Mouse (Mus musculus): ENCODE measurements around the gene Snrk. TPM values are rescaled to one million over a fixed set of nuclear protein-coding genes. Genes with fewer than 3 reads are reported as not detected.
A peak's percentile ranks its signal among the peaks of the same experiment; 100 is the strongest.

Gene Snrk
- polyA plus RNA-seq (2011; ENCODE audit: insufficient read length, low read depth, missing spikeins), result 48.8 and 51.2 TPM in 2 replicates

DNA sequence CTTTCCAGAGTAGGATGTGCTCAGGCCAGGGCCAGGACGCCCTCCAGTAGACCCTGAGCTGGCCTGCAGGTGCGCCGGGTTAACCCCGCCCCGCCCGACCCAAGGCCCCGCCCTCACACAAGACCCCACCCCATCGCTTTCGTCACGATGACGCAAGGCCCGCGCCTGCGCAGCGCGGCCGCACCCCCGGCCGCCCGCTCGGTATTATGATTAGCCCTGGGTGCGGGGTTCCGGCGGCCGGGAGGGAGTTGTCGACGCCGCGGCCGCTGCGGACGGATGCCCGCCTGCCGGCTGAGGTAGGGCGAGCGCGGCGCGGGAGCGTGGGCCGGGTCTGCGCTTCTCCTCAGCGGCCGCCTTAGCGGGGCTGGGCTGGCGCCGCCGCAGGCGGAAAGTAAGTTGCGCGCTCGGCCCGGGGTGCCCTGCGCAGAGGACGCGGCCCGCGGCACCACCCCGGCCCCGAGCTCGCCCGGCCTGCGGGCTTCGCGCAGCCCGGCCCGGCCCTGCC, at the start of gene Snrk:
TSS of gene Snrk (plus strand) at position 155 of the 505 bp plus-strand sequence.
- TF ChIP-seq CTCF (IDR thresholded peaks at IDR 0.05; ENCODE audit: borderline replicate concordance, insufficient read depth, low read length) (no peak), POLR2A (IDR thresholded peaks at IDR 0.05; ENCODE audit: low read depth, low read length) (peak; percentile 82)
- Histone ChIP-seq H3K27ac (ENCODE audit: insufficient read depth, low read length) (peak within 1 kb of the TSS; percentile 45; the same call in 1 of the 2 replicates), H3K4me1 (ENCODE audit: control insufficient read depth, insufficient read depth, low read length) (no peaks in the 10 kb centered on the region; the same call in 1 of the 2 replicates), H3K4me3 (ENCODE audit: insufficient read depth, low read length) (peak within 1 kb of the TSS; percentile 93)

DNA sequence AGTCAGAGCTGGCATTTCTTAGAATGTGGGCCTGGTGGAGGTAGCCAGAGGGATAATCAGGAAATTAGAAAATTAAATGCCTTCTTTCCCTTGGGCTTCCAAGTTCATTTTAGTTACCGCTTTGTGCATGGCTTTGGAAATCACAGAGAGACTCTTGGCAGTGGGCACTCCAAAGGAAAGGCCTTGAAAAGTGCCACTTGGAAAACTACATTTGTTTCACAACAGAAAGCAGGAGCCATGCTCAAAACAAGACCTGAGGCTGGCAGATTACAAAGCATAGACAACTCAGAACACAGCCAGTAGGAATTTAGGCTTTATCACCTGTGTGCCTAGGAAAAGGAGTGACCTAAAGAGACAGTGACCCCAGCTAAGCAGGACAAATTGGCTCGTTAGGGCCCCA, 49.4 kb upstream of the Snrk start:
- Histone ChIP-seq H3K4me1 (ENCODE audit: control insufficient read depth, insufficient read depth, low read length) (no peaks in the 10 kb centered on the region), H3K27ac (ENCODE audit: insufficient read depth, low read length) (no peak overlapping the region), H3K4me3 (ENCODE audit: insufficient read depth, low read length) (no peak overlapping the region)
- TF ChIP-seq POLR2A (IDR thresholded peaks at IDR 0.05; ENCODE audit: low read depth, low read length) (no peak), CTCF (IDR thresholded peaks at IDR 0.05; ENCODE audit: borderline replicate concordance, insufficient read depth, low read length) (no peak)

DNA sequence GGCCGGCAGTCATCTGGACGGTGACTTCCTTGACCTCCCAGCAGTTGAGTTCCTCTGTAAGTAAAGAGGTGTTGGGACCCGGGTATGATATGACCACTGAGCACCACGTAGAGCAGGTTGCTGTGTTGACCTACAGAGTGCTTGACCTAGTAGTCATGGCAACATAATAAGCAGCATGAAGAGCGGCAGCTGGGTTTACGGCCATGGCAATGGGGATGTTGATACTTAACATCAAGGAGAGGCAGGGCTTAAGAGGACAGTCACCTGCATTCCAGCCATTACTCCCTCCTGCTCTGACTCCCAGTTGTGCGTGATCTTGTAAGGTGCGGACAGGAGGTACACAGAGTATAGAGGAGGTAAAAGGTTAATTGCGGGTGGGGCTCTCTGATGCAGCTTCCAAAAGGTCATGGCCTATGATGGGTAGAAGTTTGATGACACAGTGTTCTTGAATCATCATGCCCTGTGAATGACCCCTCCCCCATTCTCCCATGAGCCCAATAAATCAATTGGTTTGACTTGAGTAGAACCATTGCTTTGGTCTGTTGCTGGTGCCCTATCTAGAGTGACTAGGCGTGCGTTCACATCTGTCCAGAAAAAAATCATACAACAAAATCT, 47.4 kb upstream of the Snrk start:
- no peak overlapping the region for H3K27ac ChIP-seq (ENCODE audit: insufficient read depth, low read length)
- no peak overlapping the region for H3K4me3 ChIP-seq (ENCODE audit: insufficient read depth, low read length)
- TF ChIP-seq CTCF (IDR thresholded peaks at IDR 0.05; ENCODE audit: borderline replicate concordance, insufficient read depth, low read length), result no peak
- TF ChIP-seq POLR2A (IDR thresholded peaks at IDR 0.05; ENCODE audit: low read depth, low read length), result no peak
- no peaks in the 10 kb centered on the region for H3K4me1 ChIP-seq (ENCODE audit: control insufficient read depth, insufficient read depth, low read length)

DNA sequence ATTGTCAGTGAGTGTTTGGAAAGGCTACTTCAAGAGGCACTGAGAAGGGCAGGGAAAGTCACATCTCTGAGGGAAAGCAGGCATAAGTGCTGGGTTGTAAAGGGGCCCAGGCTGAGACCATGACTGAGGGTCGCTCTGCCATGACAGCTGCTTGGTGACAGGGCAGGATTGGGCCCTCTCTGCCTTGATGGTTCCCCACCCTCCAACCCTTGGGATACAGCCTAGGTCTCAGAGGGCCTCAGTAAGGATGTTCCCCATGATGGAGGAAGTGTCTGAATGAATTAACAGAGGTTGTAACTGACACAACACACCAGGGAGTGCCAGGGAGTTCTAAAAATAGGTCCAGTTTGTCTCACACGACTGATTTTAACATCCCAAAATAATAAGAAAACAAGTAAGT, 43.1 kb upstream of the Snrk start:
- no peak overlapping the region for H3K4me3 ChIP-seq (ENCODE audit: insufficient read depth, low read length)
- H3K27ac ChIP-seq (ENCODE audit: insufficient read depth, low read length), result no peak overlapping the region
- TF ChIP-seq CTCF (IDR thresholded peaks at IDR 0.05; ENCODE audit: borderline replicate concordance, insufficient read depth, low read length), result no peak
- TF ChIP-seq POLR2A (IDR thresholded peaks at IDR 0.05; ENCODE audit: low read depth, low read length), result no peak
- no peaks in the 10 kb centered on the region for H3K4me1 ChIP-seq (ENCODE audit: control insufficient read depth, insufficient read depth, low read length)

DNA sequence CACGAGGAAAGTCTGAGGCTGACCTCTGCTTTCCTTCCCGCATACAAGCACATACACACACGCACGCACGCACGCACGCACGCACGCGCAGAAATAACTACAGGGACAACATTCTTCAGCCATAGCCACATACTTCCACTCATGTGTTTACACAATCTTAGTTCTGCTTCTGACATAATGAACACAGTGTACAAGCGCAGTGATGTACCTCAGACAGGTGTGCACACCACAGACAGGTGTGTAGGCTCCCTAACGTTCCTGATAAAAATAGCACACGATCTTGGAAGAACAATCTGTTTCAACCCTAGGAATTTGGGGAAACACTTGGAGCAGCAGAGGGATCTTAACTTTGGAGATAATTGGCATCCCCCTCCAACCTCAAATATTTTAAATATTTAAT, 42.5 kb upstream of the Snrk start:
- no peak for TF ChIP-seq CTCF (IDR thresholded peaks at IDR 0.05; ENCODE audit: borderline replicate concordance, insufficient read depth, low read length)
- no peak for TF ChIP-seq POLR2A (IDR thresholded peaks at IDR 0.05; ENCODE audit: low read depth, low read length)
- no peak overlapping the region for H3K27ac ChIP-seq (ENCODE audit: insufficient read depth, low read length)
- no peaks in the 10 kb centered on the region for H3K4me1 ChIP-seq (ENCODE audit: control insufficient read depth, insufficient read depth, low read length)
- H3K4me3 ChIP-seq (ENCODE audit: insufficient read depth, low read length), result no peak overlapping the region

DNA sequence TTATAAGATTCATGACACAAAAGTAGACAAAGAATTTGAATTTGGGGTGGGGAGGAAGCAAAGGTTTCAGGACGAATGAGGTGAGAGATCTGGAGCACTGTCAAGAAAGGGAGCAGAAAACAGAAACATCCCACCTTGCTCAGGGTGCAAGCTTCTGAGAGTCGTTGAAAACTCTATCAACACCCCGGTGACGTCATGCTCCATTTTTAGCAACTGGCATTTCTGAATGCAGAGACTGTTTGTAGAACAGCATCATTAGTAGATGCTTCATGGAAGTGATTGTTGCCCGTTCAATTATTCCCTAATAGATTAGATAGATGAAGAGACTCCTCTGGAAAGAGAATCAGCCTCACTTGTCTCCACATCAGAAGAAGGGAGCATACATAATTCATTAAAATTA, 38.6 kb upstream of the Snrk start:
- Histone ChIP-seq H3K4me1 (ENCODE audit: control insufficient read depth, insufficient read depth, low read length) (no peaks in the 10 kb centered on the region), H3K27ac (ENCODE audit: insufficient read depth, low read length) (no peak overlapping the region), H3K4me3 (ENCODE audit: insufficient read depth, low read length) (no peak overlapping the region)
- TF ChIP-seq POLR2A (IDR thresholded peaks at IDR 0.05; ENCODE audit: low read depth, low read length) (no peak), CTCF (IDR thresholded peaks at IDR 0.05; ENCODE audit: borderline replicate concordance, insufficient read depth, low read length) (no peak)

DNA sequence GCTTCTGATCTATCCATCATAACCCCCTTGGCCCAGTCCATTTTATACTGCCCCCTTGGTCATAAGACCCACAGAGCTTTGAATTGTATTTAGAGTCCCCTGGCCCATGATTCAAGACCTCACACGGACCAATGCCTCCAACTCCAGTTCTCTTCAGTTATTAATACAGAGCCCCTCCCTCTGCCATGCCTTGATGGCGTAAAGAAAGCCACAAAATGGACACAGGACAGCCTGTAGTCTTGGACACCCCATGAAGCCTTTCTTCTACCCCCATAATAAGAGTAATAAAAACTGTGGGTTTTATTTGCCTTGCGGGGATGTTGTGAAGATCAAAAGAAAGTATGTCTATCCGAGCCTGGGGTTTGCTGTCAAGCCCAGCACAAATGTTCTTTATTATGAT, 33.4 kb upstream of the Snrk start:
- Histone ChIP-seq H3K4me1 (ENCODE audit: control insufficient read depth, insufficient read depth, low read length) (no peaks in the 10 kb centered on the region), H3K4me3 (ENCODE audit: insufficient read depth, low read length) (no peak overlapping the region), H3K27ac (ENCODE audit: insufficient read depth, low read length) (no peak overlapping the region)
- TF ChIP-seq POLR2A (IDR thresholded peaks at IDR 0.05; ENCODE audit: low read depth, low read length) (no peak), CTCF (IDR thresholded peaks at IDR 0.05; ENCODE audit: borderline replicate concordance, insufficient read depth, low read length) (no peak)

DNA sequence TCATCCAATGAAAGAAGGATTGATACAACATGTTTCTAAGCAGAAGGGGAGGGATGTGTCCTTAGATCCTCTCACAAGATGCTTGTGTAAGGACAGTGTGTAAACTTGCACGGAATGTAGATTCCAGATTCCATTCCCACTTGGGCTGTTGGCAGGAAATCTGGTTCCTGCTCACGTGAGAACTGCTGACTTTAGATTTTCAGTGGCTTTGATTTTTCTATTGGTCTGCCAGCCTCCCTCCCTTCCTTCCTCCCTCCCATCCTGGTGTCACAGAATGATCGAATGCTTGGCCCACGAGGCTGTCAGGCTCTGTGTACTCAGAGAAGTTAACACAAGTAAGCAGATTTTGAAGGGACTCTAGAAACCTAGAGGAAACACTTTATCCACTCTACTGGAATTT, 32.9 kb upstream of the Snrk start:
- no peak overlapping the region for H3K27ac ChIP-seq (ENCODE audit: insufficient read depth, low read length)
- no peak overlapping the region for H3K4me3 ChIP-seq (ENCODE audit: insufficient read depth, low read length)
- H3K4me1 ChIP-seq (ENCODE audit: control insufficient read depth, insufficient read depth, low read length), result no peaks in the 10 kb centered on the region
- TF ChIP-seq POLR2A (IDR thresholded peaks at IDR 0.05; ENCODE audit: low read depth, low read length) (no peak), CTCF (IDR thresholded peaks at IDR 0.05; ENCODE audit: borderline replicate concordance, insufficient read depth, low read length) (no peak)

DNA sequence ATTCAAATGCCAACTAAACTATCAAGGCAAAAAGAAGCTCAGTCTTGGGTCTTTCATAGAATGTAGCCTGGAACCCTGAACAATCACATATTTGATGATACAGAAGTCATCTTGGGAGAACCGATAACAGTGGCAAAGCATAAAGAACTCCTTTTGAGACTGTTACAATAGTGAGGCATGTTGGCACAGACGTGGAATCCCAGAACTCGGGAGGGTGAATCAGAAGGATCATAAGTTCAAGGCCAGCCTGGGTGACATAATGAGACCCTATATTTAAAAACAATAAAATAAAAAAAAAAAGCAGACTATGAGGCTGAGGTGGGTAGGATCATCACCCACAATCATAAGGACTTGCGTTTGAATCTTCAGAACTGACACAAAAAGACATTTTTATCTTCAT, 32.4 kb upstream of the Snrk start:
- Histone ChIP-seq H3K4me1 (ENCODE audit: control insufficient read depth, insufficient read depth, low read length) (no peaks in the 10 kb centered on the region), H3K27ac (ENCODE audit: insufficient read depth, low read length) (no peak overlapping the region), H3K4me3 (ENCODE audit: insufficient read depth, low read length) (no peak overlapping the region)
- no peak for TF ChIP-seq POLR2A (IDR thresholded peaks at IDR 0.05; ENCODE audit: low read depth, low read length)
- no peak for TF ChIP-seq CTCF (IDR thresholded peaks at IDR 0.05; ENCODE audit: borderline replicate concordance, insufficient read depth, low read length)

DNA sequence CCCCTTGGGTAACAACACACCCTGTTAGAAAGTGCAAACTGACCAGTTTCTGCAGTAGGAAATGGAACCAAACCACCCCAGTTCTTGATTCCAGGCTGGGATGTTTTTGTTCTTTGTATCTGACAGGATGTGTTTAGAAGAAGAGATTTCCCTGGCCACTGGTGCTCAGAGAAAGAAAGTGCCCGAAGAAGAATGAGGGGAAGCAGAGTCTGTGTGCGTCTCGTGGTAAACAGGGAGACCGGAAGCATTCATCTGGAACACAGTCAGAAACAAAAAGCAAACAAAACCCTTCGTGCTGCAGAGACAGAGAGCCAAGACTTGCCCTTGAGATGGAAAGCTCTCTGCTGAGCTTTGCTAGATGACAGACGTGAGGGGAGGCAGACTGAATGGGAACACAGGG, 32.0 kb upstream of the Snrk start:
- no peak overlapping the region for H3K27ac ChIP-seq (ENCODE audit: insufficient read depth, low read length)
- H3K4me3 ChIP-seq (ENCODE audit: insufficient read depth, low read length), result no peak overlapping the region
- TF ChIP-seq CTCF (IDR thresholded peaks at IDR 0.05; ENCODE audit: borderline replicate concordance, insufficient read depth, low read length) (no peak), POLR2A (IDR thresholded peaks at IDR 0.05; ENCODE audit: low read depth, low read length) (no peak)
- no peaks in the 10 kb centered on the region for H3K4me1 ChIP-seq (ENCODE audit: control insufficient read depth, insufficient read depth, low read length)
